Mouse (Mus musculus) C2C12 (cell line): Measurements from ENCODE around the gene Arhgap42. TPM values are rescaled to one million over a fixed set of nuclear protein-coding genes. Genes with fewer than 3 reads are reported as not detected.
A peak's percentile ranks its signal among the peaks of the same experiment; 100 is the strongest.

ENCODE experiments used
- H3K27me3 ChIP-seq: one replicate; pipeline ENCODE4 v1.6.1; 2011; ENCODE audit not compliant: control insufficient read depth, insufficient read depth, insufficient read length
- H3K36me3 ChIP-seq: one replicate; pipeline ENCODE4 v1.6.1; 2011; ENCODE audit not compliant: control insufficient read depth, insufficient read depth
- H3K4me3 ChIP-seq: one replicate; pipeline ENCODE4 v1.5.1; 2011; ENCODE audit warnings: mild to moderate bottlenecking, control low read depth; ENCODE audit not compliant: poor library complexity, insufficient read depth, severe bottlenecking
- H3K79me2 ChIP-seq: one replicate; pipeline ENCODE4 v1.6.1; 2011; ENCODE audit not compliant: control insufficient read depth, insufficient read depth
- H3K79me3 ChIP-seq: one replicate; pipeline ENCODE4 v1.6.1; 2011; ENCODE audit warnings: low read depth, control low read depth
- H3ac ChIP-seq: one replicate; pipeline ENCODE3; 2011; ENCODE audit warnings: low read depth; ENCODE audit not compliant: control insufficient read depth, insufficient read length
- CEBPB ChIP-seq: IDR thresholded peaks from one replicate; pipeline ENCODE4 v1.6.1; 2011; ENCODE audit warnings: low read depth, mild to moderate bottlenecking, control low read depth, moderate library complexity
- CTCF ChIP-seq: IDR thresholded peaks from one replicate; pipeline ENCODE4 v1.5.1; 2011; ENCODE audit not compliant: control insufficient read depth, insufficient read depth, insufficient read length
- FOSL1 ChIP-seq: IDR thresholded peaks from one replicate; pipeline ENCODE4 v1.8.0; 2011; ENCODE audit warnings: mild to moderate bottlenecking, low read length; ENCODE audit not compliant: poor library complexity, insufficient read depth, severe bottlenecking
- MAX ChIP-seq: IDR thresholded peaks from one replicate; pipeline ENCODE4 v1.6.1; 2011; ENCODE audit warnings: mild to moderate bottlenecking, control low read depth
- MYOD1 ChIP-seq: IDR thresholded peaks from one replicate; pipeline ENCODE4 v1.6.1; 2011; ENCODE audit warnings: low read depth; ENCODE audit not compliant: control insufficient read depth, insufficient read length
- MYOG ChIP-seq: IDR thresholded peaks from one replicate; pipeline ENCODE4 v1.6.1; 2011; ENCODE audit not compliant: control insufficient read depth, insufficient read length; ENCODE audit errors: extremely low read depth
- USF1 ChIP-seq: IDR thresholded peaks from one replicate; pipeline ENCODE4 v1.6.1; 2011; ENCODE audit warnings: low read depth, mild to moderate bottlenecking, control low read depth, moderate library complexity
- polyA plus RNA-seq: library from polyadenylated mRNA; unstranded; fragments of >200 nt; fragmentation: generic; extraction: Trizol; gene quantifications from one replicate; pipeline ENCODE4 v1.2.1, GENCODE M21; 2012; ENCODE audit warnings: missing spikeins

Arhgap42 gene
- polyA plus RNA-seq, 1 experiment = 8.4 TPM

GRCm38 (mm10) chr9:9200827-9201388 is 38.0 kb downstream of the Arhgap42 start:
- Histone ChIP-seq H3K36me3 (no peaks in the 10 kb centered on the region), H3K4me3 (no peak overlapping the region), H3K27me3 (no peaks in the 10 kb centered on the region), H3K79me2 (peaks cover 96% of the 10 kb centered on the region), H3K79me3 (peaks cover 29% of the 10 kb centered on the region), H3ac (no peak overlapping the region)
- TF ChIP-seq MYOG = no peak
- TF ChIP-seq MYOD1 = peak; percentile 19
- no peak for TF ChIP-seq CTCF

GRCm38 (mm10) chr9:9199170-9199841 is 39.6 kb downstream of the Arhgap42 start:
- Histone ChIP-seq H3ac (no peak overlapping the region), H3K36me3 (no peaks in the 10 kb centered on the region), H3K4me3 (no peak overlapping the region), H3K79me3 (peaks cover 27% of the 10 kb centered on the region), H3K27me3 (no peaks in the 10 kb centered on the region), H3K79me2 (peaks cover 91% of the 10 kb centered on the region)
- TF ChIP-seq CTCF (no peak), MAX (no peak), FOSL1 (no peak), MYOD1 (peak; percentile 7), MYOG (no peak)

DNA sequence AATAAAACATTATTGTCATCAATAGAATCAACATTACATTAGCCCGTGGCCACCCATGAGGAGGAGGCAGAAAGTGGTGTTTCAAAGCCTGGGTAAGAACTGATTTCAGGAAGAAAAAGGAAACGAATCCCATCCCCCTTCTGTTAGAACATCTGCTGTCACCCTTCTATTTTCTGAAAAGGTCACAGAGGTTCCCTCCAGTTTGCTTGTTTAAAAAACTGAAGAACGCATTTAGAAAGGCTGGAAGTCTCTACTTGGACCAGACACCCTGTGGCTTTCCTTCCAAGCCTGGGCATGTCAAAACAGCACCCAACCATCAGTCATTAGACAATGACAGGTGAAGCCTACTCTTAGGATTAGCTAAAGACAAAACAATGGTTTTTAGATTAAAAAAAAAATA is 40.3 kb downstream of the Arhgap42 start:
- Histone ChIP-seq H3K79me2 (peaks cover 87% of the 10 kb centered on the region), H3K79me3 (peaks cover 29% of the 10 kb centered on the region), H3ac (no peak overlapping the region), H3K27me3 (no peaks in the 10 kb centered on the region), H3K4me3 (no peak overlapping the region), H3K36me3 (no peaks in the 10 kb centered on the region)
- TF ChIP-seq MYOD1 (peak; percentile 14), USF1 (no peak)

- TF ChIP-seq MYOG (no peak), CTCF (no peak), MAX (no peak), MYOD1 (no peak), CEBPB (no peak), FOSL1 (no peak), USF1 (no peak)
- Histone ChIP-seq H3K79me3 (peaks cover 25% of the 10 kb centered on the region), H3K79me2 (peaks cover 78% of the 10 kb centered on the region), H3K27me3 (no peaks in the 10 kb centered on the region), H3ac (no peak overlapping the region), H3K36me3 (no peaks in the 10 kb centered on the region), H3K4me3 (no peak overlapping the region)
Observed at GRCm38 (mm10) chr9:9196046-9196445, 42.9 kb downstream of the Arhgap42 start.

DNA sequence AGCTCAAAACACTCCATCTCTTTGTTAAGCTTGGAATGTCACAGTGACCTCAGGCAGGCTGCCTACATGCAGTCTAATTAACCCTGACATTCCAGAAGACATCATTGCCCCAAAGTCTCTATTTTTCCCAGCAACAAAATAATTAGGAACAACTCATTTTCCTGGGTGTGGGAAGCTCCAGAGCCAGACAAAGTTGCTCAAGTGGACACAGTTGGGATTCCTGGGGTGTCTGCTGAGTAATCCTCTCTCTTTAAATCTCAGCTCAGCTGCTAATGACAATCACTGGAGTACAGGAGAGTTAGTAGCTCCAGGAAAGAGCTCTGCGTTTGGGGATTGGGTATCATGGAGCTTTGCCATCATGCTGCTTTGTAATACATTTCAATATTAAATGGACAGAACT is 44.4 kb downstream of the Arhgap42 start:
- Histone ChIP-seq H3K4me3 (no peak overlapping the region), H3K79me2 (peaks cover 71% of the 10 kb centered on the region), H3K79me3 (peaks cover 25% of the 10 kb centered on the region), H3K27me3 (no peaks in the 10 kb centered on the region), H3K36me3 (no peaks in the 10 kb centered on the region), H3ac (no peak overlapping the region)
- TF ChIP-seq CTCF = no peak
- TF ChIP-seq MYOD1 = peak; percentile 77

- no peak overlapping the region for H3ac ChIP-seq
- H3K36me3 ChIP-seq = no peaks in the 10 kb centered on the region
- H3K4me3 ChIP-seq = no peak overlapping the region
- peaks cover 27% of the 10 kb centered on the region for H3K79me3 ChIP-seq
- no peak for TF ChIP-seq MAX
- TF ChIP-seq CTCF = no peak
- TF ChIP-seq MYOD1 = no peak
- TF ChIP-seq USF1 = no peak
- no peak for TF ChIP-seq MYOG
- TF ChIP-seq FOSL1 = no peak
- TF ChIP-seq CEBPB = no peak
- H3K27me3 ChIP-seq = no peaks in the 10 kb centered on the region
- H3K79me2 ChIP-seq = peaks cover 70% of the 10 kb centered on the region
Observed at GRCm38 (mm10) chr9:9192716-9193115, 46.2 kb downstream of the Arhgap42 start.
